Mouse (Mus musculus) embryonic facial prominence, embryonic 14.5 days (tissue): Measurements from ENCODE around the gene Khnyn. TPM values are rescaled to one million over a fixed set of nuclear protein-coding genes. Genes with fewer than 3 reads are reported as not detected.

Experiments
- ATAC-seq: fragments of 200-750 bp; cut with Nextera tagmentation; 2 replicates; pipeline ENCODE4 v1.8.0; 2017; ENCODE audit warnings: low read depth, moderate number of reproducible peaks, moderate TSS enrichment
- DNase-seq: peaks from one replicate; pipeline ENCODE4 v3.0.0-alpha.2; 2015; ENCODE audit warnings: low spot score
- H3K27ac ChIP-seq: fragments of 300-500 bp; sonication (generic); replicated peaks from 2 replicates; pipeline ENCODE4 v1.5.1; 2014; ENCODE audit warnings: low read depth, mild to moderate bottlenecking, low read length, moderate library complexity
- H3K27me3 ChIP-seq: fragments of 300-500 bp; sonication (generic); replicated peaks from 2 replicates; pipeline ENCODE4 v1.6.1; 2014; ENCODE audit warnings: low read length; ENCODE audit not compliant: control insufficient read depth, insufficient read depth
- H3K36me3 ChIP-seq: fragments of 300-500 bp; sonication (generic); 2 replicates; pipeline ENCODE4 v1.6.1; 2014; ENCODE audit warnings: low read length, mixed read lengths; ENCODE audit not compliant: control insufficient read depth, insufficient read depth
- H3K4me1 ChIP-seq: fragments of 300-500 bp; sonication (generic); 2 replicates; pipeline ENCODE4 v1.6.1; 2014; ENCODE audit warnings: antibody characterized with exemption, low read length; ENCODE audit not compliant: control insufficient read depth, insufficient read depth
- H3K4me2 ChIP-seq: fragments of 300-500 bp; sonication (generic); 2 replicates; pipeline ENCODE4 v1.6.1; 2014; ENCODE audit warnings: low read depth, mild to moderate bottlenecking, low read length, moderate library complexity, mixed read lengths
- H3K4me3 ChIP-seq: fragments of 300-500 bp; sonication (generic); 2 replicates; pipeline ENCODE4 v1.5.1; 2014; ENCODE audit warnings: low read depth, mild to moderate bottlenecking, low read length
- H3K9ac ChIP-seq: fragments of 300-500 bp; sonication (generic); 2 replicates; pipeline ENCODE4 v1.6.1; 2014; ENCODE audit warnings: low read depth, mild to moderate bottlenecking, low read length, moderate library complexity, mixed read lengths
- H3K9me3 ChIP-seq: fragments of 300-500 bp; sonication (generic); 2 replicates; pipeline ENCODE4 v1.6.1; 2016; ENCODE audit warnings: low read length; ENCODE audit not compliant: control insufficient read depth
- WGBS: fragments of 180-500 bp; shearing (Covaris S2); extraction: QIAGEN DNeasy Blood & Tissue Kit; methylation state at CpG from one replicate; pipeline ENCODE4 v1.1.7; 2014; 5-methylcytosine and 5-hydroxymethylcytosine counted together
- polyA plus RNA-seq: library from polyadenylated mRNA; unstranded; fragments of >200 nt; fragmentation: Nextera tagmentation; extraction: Ambion mirVana; gene quantifications from 2 replicates; pipeline ENCODE4 v1.2.1, GENCODE M21; 2014

Khnyn gene
- polyA plus RNA-seq, 1 experiment from 2014 or later, result 9.1 TPM

DNA sequence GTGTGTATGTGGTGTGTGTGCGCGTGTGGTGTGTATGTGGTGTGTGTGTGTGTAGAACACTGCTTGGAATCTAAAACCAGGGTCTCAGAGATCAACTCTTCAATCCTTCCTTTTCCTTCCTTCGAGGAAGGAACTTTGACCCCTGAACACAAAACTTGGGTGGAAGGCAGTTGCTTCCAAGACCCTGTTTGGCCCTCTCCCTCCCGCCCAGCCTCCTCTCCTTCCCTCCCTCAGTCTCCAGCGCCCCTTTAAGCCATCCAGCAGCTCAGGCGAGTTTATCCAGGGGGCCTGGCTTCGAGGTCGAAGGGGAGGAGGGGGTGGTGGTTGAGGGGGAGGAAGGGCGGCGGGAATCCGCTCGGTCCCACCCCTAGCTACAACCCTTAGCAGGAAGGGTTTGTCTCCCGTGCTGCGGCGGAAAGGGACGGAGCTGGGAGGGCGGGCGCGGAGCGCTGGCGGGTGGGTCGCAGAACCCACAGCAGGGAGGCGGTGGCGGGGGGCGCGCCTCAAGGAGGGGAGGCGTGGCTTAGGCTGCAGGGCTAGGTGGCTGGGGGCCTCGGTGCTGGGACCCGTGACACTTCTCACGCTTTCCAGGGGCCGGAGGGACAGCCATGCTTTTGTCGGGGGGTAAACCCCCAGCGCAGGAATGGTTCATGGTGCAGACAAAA lies 31.0 kb upstream of the Khnyn start, which contains the start of gene Nynrin:
Nynrin (plus strand) TSS at position 390 of the 665 bp plus-strand sequence.
- WGBS, result 2% methylated on average over 23 of the region's 33 CpGs
- peak; percentile 91 for ATAC-seq
- peak within 1 kb of the TSS; percentile 84 for H3K4me2 ChIP-seq
- peak; percentile 96 for DNase-seq
- peak within 1 kb of the TSS; percentile 83 for H3K9ac ChIP-seq
- no peaks in the 10 kb centered on the region for H3K27me3 ChIP-seq
- peaks cover 9% of the 10 kb centered on the region for H3K36me3 ChIP-seq
- peak within 1 kb of the TSS; percentile 80 for H3K4me3 ChIP-seq
- H3K9me3 ChIP-seq, result no peaks in the 10 kb centered on the region
- H3K4me1 ChIP-seq, result peaks cover 47% of the 10 kb centered on the region
- H3K27ac ChIP-seq, result peak within 1 kb of the TSS; percentile 97

DNA sequence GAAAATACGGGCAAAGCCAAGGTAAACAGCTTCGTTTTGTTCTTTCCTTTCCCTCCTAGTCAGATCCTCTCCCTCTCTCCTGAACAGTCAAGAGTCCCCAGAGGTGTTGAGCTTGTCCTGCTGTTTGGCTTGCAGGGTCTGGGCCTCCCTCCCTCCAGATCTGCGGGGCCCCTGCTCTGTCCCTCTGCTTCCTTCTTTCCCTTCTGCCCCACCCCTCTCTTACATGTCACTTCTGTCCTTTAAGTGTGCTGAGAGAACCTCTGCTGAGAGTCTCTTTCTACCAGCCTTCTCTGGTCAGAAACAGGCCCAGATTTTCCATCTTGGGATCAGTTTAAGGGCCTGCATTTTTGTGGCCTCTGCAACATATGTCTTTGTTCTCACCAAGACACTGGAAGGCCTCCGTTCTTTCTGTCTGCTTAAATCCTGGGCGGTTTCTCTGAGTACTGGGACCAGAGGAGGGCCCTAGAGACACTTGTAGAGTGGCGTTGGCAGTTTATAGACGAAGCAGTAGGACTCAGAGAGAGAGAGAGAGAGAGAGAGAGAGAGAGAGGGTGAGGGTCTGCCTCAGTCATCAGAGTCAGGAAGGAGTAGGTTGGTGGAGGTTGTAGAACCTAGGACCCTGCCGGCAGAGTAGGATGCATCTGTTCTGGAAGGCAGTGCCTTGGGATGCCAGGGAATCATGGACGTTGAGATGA lies 30.2 kb upstream of the Khnyn start:
- Histone ChIP-seq H3K9ac (peak overlapping the region; percentile 83), H3K4me1 (peaks cover 52% of the 10 kb centered on the region), H3K4me2 (peak overlapping the region; percentile 84), H3K27me3 (no peaks in the 10 kb centered on the region), H3K27ac (peak overlapping the region; percentile 97), H3K4me3 (peak overlapping the region; percentile 80), H3K9me3 (no peaks in the 10 kb centered on the region), H3K36me3 (peaks cover 9% of the 10 kb centered on the region)
- DNase-seq (no peak), ATAC-seq (no peak; the same call in 1 of the 2 replicates)
- WGBS, result 0% methylated on average over 9 of the region's 9 CpGs

DNA sequence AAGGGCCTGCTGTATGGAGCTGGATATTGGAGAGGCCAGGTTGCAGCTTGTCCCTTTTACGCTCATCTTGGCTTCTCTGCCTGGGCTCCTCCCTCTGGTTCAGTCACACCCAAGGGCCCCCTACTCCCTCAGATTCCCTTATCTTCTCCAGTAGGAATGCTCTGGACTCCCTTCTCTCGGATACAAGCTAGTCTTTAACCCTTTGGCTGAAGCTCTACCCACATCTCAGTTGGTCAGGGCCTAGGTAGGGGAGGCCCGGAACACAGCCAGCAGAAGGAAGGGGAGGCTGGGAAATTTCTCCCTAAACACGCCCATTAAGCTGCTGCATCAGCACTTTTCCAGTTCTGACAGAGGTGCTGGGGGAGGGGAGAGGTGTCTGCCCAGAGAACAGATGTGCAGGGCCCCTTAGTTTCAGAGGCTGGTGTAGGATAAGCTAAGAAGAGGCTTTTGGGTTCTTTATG lies 29.6 kb upstream of the Khnyn start:
- DNase-seq, result peak; percentile 93
- peak overlapping the region; percentile 97 for H3K27ac ChIP-seq
- H3K9ac ChIP-seq, result peak overlapping the region; percentile 83
- H3K36me3 ChIP-seq, result peaks cover 9% of the 10 kb centered on the region
- WGBS, result 6% methylated on average over 4 of the region's 4 CpGs
- no peaks in the 10 kb centered on the region for H3K27me3 ChIP-seq
- H3K4me1 ChIP-seq, result peaks cover 52% of the 10 kb centered on the region
- no peaks in the 10 kb centered on the region for H3K9me3 ChIP-seq
- peak overlapping the region; percentile 80 for H3K4me3 ChIP-seq
- peak; percentile 38 for ATAC-seq
- peak overlapping the region; percentile 84 for H3K4me2 ChIP-seq

DNA sequence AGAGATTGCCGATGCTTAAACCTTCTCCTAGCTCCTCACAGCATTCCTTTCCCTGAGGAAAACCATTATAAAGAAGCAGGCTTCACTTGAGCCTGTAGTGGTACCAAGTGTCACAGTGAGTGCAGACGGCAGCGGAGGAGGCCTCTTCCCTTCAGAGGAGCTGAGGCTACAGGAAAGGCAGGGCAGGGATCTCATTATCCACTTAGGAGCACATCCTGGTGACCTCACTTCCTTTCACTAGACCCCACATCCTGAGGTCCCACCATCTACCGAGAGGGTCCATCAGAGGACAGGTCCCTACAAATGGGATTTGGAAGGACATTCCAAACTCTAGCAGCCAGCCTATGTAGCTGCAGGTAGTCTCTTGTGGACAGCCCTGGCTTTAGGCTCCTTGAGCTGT lies 27.2 kb upstream of the Khnyn start:
- H3K4me3 ChIP-seq, result peak overlapping the region; percentile 80
- no peak for DNase-seq
- H3K27me3 ChIP-seq, result no peaks in the 10 kb centered on the region
- H3K27ac ChIP-seq, result no peak overlapping the region
- peak overlapping the region; percentile 48; the same call in 1 of the 2 replicates for H3K9ac ChIP-seq
- H3K36me3 ChIP-seq, result peaks cover 13% of the 10 kb centered on the region
- ATAC-seq, result no peak
- H3K9me3 ChIP-seq, result no peaks in the 10 kb centered on the region
- 26% methylated on average over 4 of the region's 4 CpGs for WGBS
- peak overlapping the region; percentile 84 for H3K4me2 ChIP-seq
- peaks cover 40% of the 10 kb centered on the region for H3K4me1 ChIP-seq

GRCm38 (mm10) chr14:55862186-55862585 lies 22.6 kb upstream of the Khnyn start:
- Histone ChIP-seq H3K36me3 (peaks cover 53% of the 10 kb centered on the region), H3K9ac (no peak overlapping the region), H3K4me3 (no peak overlapping the region), H3K4me2 (no peak overlapping the region), H3K4me1 (peaks cover 32% of the 10 kb centered on the region), H3K9me3 (no peaks in the 10 kb centered on the region), H3K27ac (no peak overlapping the region), H3K27me3 (no peaks in the 10 kb centered on the region)
- peak; percentile 38; the same call in 1 of the 2 replicates for ATAC-seq
- DNase-seq, result no peak
- 60% methylated on average over 6 of the region's 6 CpGs for WGBS

DNA sequence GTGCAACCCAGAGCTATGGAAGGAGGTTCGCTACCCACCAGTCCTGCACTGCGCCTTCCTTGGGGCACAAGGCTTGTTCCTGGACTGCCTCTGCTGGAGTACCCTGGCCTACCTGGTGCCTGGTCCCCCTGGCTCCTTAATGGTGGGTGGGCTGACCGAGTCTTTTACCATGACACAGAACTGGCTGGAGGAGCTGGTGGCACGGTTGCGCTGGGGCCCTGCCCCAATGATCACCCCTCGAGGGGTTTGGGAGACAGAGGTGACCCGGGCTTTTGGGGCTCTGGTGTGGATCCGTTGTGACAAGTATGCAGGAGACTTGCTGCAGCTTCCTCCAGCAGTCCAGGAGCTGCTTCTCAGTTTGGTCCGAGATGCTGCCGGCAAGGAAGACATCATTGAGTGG lies 21.8 kb upstream of the Khnyn start:
- 90% methylated on average over 10 of the region's 10 CpGs for WGBS
- no peak overlapping the region for H3K9ac ChIP-seq
- H3K4me3 ChIP-seq, result no peak overlapping the region
- no peaks in the 10 kb centered on the region for H3K27me3 ChIP-seq
- H3K9me3 ChIP-seq, result no peaks in the 10 kb centered on the region
- H3K4me1 ChIP-seq, result peaks cover 24% of the 10 kb centered on the region
- DNase-seq (no peak), ATAC-seq (no peak)
- peaks cover 54% of the 10 kb centered on the region for H3K36me3 ChIP-seq
- H3K27ac ChIP-seq, result no peak overlapping the region
- H3K4me2 ChIP-seq, result no peak overlapping the region

DNA sequence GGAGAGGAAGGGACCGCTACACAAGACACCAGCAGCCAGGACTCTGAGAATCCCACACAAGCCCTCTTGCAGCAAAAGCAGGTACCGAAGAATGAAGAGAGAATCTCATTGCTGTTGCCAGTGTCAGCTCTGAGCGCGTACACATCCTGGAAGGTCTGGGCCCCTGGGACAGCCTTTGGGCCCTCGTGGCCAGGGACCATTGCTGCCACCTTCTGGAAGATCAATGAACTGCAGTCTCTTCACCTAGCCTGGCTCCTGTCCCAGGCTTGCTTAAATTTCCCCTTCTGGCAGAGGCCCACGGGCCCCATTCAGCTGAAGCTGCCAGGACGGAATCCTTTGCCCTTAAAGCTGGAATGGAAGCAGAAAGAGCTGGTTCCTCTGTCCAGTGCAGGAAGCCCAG lies 21.0 kb upstream of the Khnyn start:
- Histone ChIP-seq H3K4me1 (peaks cover 16% of the 10 kb centered on the region; the same call in 1 of the 2 replicates), H3K4me2 (no peak overlapping the region), H3K9ac (0 out of 2 replicates have a peak overlapping the region, but pooled peaks have one; percentile 45), H3K27me3 (no peaks in the 10 kb centered on the region), H3K27ac (peak overlapping the region; percentile 58; the same call in 1 of the 2 replicates), H3K4me3 (no peak overlapping the region), H3K9me3 (no peaks in the 10 kb centered on the region), H3K36me3 (peaks cover 59% of the 10 kb centered on the region)
- DNase-seq (peak; percentile 84), ATAC-seq (peak; percentile 72)
- WGBS, result 26% methylated on average over 7 of the region's 7 CpGs

- whole genome bisulfite sequencing, result 33% methylated on average over 4 of the region's 4 CpGs
- peak; percentile 47 for DNase-seq
- Histone ChIP-seq H3K9ac (no peak overlapping the region), H3K4me2 (no peak overlapping the region), H3K27me3 (no peaks in the 10 kb centered on the region), H3K27ac (no peak overlapping the region), H3K9me3 (no peaks in the 10 kb centered on the region), H3K4me1 (peaks cover 11% of the 10 kb centered on the region; the same call in 1 of the 2 replicates), H3K4me3 (no peak overlapping the region), H3K36me3 (peaks cover 90% of the 10 kb centered on the region)
- ATAC-seq, result no peak
These were observed 17.8 kb upstream of the Khnyn start for GRCm38 (mm10) chr14:55866962-55867361.
